ENCODE assay signal across 8 mouse cellular contexts in the genomic region with DNA sequence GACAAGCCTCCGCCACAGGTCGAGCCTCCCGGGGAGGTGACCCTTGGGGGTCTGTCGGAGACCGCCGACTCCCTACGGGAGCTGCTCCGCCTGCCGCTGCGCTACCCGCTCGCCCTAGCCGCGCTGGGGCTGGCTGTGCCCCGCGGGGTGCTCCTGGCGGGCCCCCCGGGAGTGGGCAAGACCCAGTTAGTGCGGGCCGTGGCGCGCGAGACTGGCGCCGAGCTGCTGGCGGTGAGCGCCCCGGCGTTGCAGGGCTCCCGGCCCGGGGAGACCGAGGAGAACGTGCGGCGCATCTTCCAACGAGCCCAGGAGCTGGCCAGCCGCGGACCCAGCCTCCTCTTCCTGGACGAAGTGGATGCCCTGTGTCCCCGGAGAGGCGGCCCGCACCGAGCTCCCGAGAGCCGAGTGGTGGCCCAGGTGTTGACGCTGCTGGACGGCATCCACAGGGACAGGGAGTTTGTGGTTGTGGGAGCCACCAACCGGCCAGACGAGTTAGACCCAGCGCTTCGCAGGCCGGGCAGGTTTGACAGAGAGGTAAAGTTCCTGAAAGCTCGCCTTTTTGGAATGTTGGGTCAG. TPM values are rescaled to one million over a fixed set of nuclear protein-coding genes. Genes with fewer than 3 reads are reported as not detected.
A peak's percentile ranks its signal among the peaks of the same experiment; 100 is the strongest.
DNase-seq lines count a peak whose midpoint lies in the region; ATAC-seq and TF ChIP-seq lines count a peak whose summit lies in the region.

No protein-coding gene starts in this region.

- H3K79me2 ChIP-seq in heart, adult 2 months (replicated peaks; ENCODE audit: control insufficient read depth, insufficient read depth, low read length), result peaks cover 4% of the 10 kb centered on the region; the same call in 1 of the 2 replicates

- no peaks in the 10 kb centered on the region for H3K9me3 ChIP-seq in lung, postnatal 0 days (ENCODE audit: low read length)

- no peak for TF ChIP-seq POLR2A in heart, adult 2 months (IDR thresholded peaks at IDR 0.05; ENCODE audit: insufficient read depth, low read depth, low read length)

- peak overlapping the region; percentile 96 for H3K9ac ChIP-seq in heart, adult 2 months (ENCODE audit: low read depth, low read length)
- peak overlapping the region; percentile 76 for H3K9ac ChIP-seq in lung, postnatal 0 days (replicated peaks; ENCODE audit: low read depth)

- in situ Hi-C loops in Patski (cut with MboI; ENCODE audit: low pct_unique_long_range_greater_than_20kb), result loop anchor here (10.0 kb wide), 1 partner anchor 123 kb away; no protein-coding TSS in a partner anchor

- peaks cover 4% of the 10 kb centered on the region for H3K4me1 ChIP-seq in heart, adult 2 months (ENCODE audit: control insufficient read depth, insufficient read depth, low read length)
- no peaks in the 10 kb centered on the region for H3K4me1 ChIP-seq in lung, postnatal 0 days (ENCODE audit: insufficient read depth, low read depth, low read length)

- CTCF ChIA-PET in Patski (lab: Charles Lee), result interaction anchor here (0.9 to 2.0 kb wide), 6 partner anchors 13 to 250 kb away, joined by 3 to 6 read pairs (median 3); no protein-coding TSS in a partner anchor

- H3K4me2 ChIP-seq in lung, postnatal 0 days (replicated peaks; ENCODE audit: low read depth, low read length), result peak overlapping the region; percentile 100

- TF ChIP-seq CTCF in Patski (IDR thresholded peaks at IDR 0.05), result peak; percentile 34
- TF ChIP-seq CTCF in heart, adult 2 months (IDR thresholded peaks at IDR 0.05), result peak; percentile 15; the same call in 1 of the 2 replicates
- 0 out of 2 replicates have a peak, but pooled peaks have one; percentile 20 for TF ChIP-seq CTCF in lung, postnatal 0 days (IDR thresholded peaks at IDR 0.05)

- peaks cover 17% of the 10 kb centered on the region for H3K27me3 ChIP-seq in Patski
- H3K27me3 ChIP-seq in heart, adult 2 months (ENCODE audit: control insufficient read depth, insufficient read depth, low read length), result no peaks in the 10 kb centered on the region
- H3K27me3 ChIP-seq in lung, postnatal 0 days (replicated peaks; ENCODE audit: insufficient read depth, low read length), result no peaks in the 10 kb centered on the region

- H3K36me3 ChIP-seq in heart, adult 2 months (ENCODE audit: control insufficient read depth, insufficient read depth, low read length), result peaks cover 4% of the 10 kb centered on the region; the same call in 1 of the 2 replicates
- peaks cover 5% of the 10 kb centered on the region; the same call in 1 of the 2 replicates for H3K36me3 ChIP-seq in lung, postnatal 0 days (ENCODE audit: insufficient read depth, low read length)

- ATAC-seq in Patski, result peak; percentile 78
- ATAC-seq in lung, postnatal 0 days, result peak; percentile 54

- no peak for TF ChIP-seq EP300 in heart, adult 2 months (IDR thresholded peaks at IDR 0.05; ENCODE audit: insufficient read depth, low read depth, low read length)
- no peak for TF ChIP-seq EP300 in lung, postnatal 0 days (IDR thresholded peaks at IDR 0.05)

- peak overlapping the region; percentile 61 for H3K4me3 ChIP-seq in heart, adult 2 months
- peak overlapping the region; percentile 90 for H3K4me3 ChIP-seq in lung, postnatal 0 days (ENCODE audit: low read depth, low read length)

- POLR2A ChIA-PET in Patski (lab: Charles Lee), result interaction anchor here (1.0 kb wide), 1 partner anchor 56 kb away, joined by 3 read pairs; no protein-coding TSS in a partner anchor

- WGBS in heart, adult 2 months, result under 1% methylated on average over 52 of the region's 53 CpGs
- whole genome bisulfite sequencing in lung, postnatal 0 days, result under 1% methylated on average over 43 of the region's 53 CpGs

- H3K27ac ChIP-seq in heart, adult 2 months, result peak overlapping the region; percentile 83
- H3K27ac ChIP-seq in lung, postnatal 0 days (ENCODE audit: low read length), result no peak overlapping the region; the same call in 1 of the 2 replicates

- DNase-seq in CD4-positive, CD25-positive, alpha-beta regulatory T cell, adult 2 months (ENCODE audit: low read depth, low spot score), result peak; percentile 38
- no peak for DNase-seq in Patski (ENCODE audit: low read depth, low spot score)
- peak; percentile 76 for DNase-seq in embryo, embryonic 10 days (ENCODE audit: low spot score)
- peak; percentile 46 to 47 for DNase-seq in heart, adult 2 months
- peak; percentile 37 to 60 for DNase-seq in kidney, adult 8-10 months
- DNase-seq in lung, postnatal 0 days (ENCODE audit: low spot score), result peak; percentile 61
- peak; percentile 29 for DNase-seq in right cerebral cortex, postnatal 25 days
- no peak for DNase-seq in layer of hippocampus, adult 8-10 months (ENCODE audit: low spot score in 2 of 2)

- intact Hi-C loops in heart, adult 2 months (cut with DNase I), result loop anchor here (2.0 to 10.0 kb wide), 2 partner anchors 71 to 123 kb away; a partner anchor contains a TSS

RNA-seq across cellular contexts. Expression of a gene that starts 5.5 kb away (rescaled TPM):
- polyA plus RNA-seq in Patski (2021), result 0.68 TPM
- total RNA-seq in heart, adult 2 months (2021), result under 1 TPM; 0.36 to 0.44 TPM
- polyA plus RNA-seq in heart, adult 2 months (2012; rRNA removed), result 0.38 TPM in 1 of 2 replicates, not detected in the other
- 1.3 and 2.6 TPM in 2 replicates for polyA plus RNA-seq in lung, postnatal 0 days (2015; fragmentation: Nextera tagmentation; extraction: Ambion mirVana)
- under 1 TPM; 0.54 to 0.91 (median 0.82) TPM for total RNA-seq in layer of hippocampus, adult 8-10 months (2022)

RNA-seq across cellular contexts. Expression of a gene that starts 20.2 kb away (rescaled TPM):
- polyA plus RNA-seq in Patski (2021), result 0.39 TPM
- total RNA-seq in heart, adult 2 months (2021), result 1 to 10 TPM; 3.1 to 3.3 TPM
- polyA plus RNA-seq in heart, adult 2 months (2012; rRNA removed), result 4.4 and 4.7 TPM in 2 replicates
- 3.0 and 3.7 TPM in 2 replicates for polyA plus RNA-seq in lung, postnatal 0 days (2015; fragmentation: Nextera tagmentation; extraction: Ambion mirVana)
- total RNA-seq in layer of hippocampus, adult 8-10 months (2022), result 100 to 1,000 TPM in 1 of 4 experiments, 10 to 100 TPM in 3; 91.7 to 100 (median 94.8) TPM

Comparison
In these comparisons a context has a peak if more than half of its experiments do, and no peak if none do; other contexts are left out.
1. DNase-seq: peak in CD4-positive, CD25-positive, alpha-beta regulatory T cell, adult 2 months (single experiment), embryo, embryonic 10 days (single experiment), heart, adult 2 months (2 of 2), kidney, adult 8-10 months (2 of 2), lung, postnatal 0 days (single experiment) and right cerebral cortex, postnatal 25 days (single experiment); none in Patski (single experiment) and layer of hippocampus, adult 8-10 months (0 of 2).
2. Peak in every context shown above with its lines, with median percentiles within 50 percentile points of each other: CTCF ChIP-seq.